Comparison of ENCODE assay signal across 8 mouse cellular contexts in the genomic region with DNA sequence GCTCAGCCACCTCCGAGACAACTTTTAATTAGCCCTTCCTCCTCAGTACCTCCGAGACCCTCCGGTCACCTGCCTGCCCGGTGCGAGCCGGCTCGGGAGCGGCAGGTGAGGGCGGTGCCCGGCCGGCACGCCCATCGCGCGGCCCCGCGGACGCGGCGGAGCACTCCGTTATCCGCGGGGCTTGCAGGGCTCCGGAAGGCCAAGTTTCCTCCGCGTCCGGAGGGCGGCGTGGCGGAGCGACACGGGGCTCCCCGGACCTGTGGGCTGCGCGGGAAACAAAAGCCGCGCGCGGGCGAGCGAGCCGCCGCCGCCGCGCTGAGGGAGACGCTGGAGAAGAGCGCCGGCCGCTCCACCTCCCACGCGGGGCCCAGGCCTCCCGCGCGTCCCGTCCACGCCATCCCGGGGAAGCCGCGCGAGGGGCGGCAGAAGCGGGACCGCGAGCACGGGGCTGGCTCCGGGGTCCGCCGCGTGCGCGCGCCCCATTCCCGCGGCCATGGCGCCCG. TPM values are rescaled to one million over a fixed set of nuclear protein-coding genes. Genes with fewer than 3 reads are reported as not detected.
DNase-seq lines count a peak whose midpoint lies in the region; ATAC-seq and TF ChIP-seq lines count a peak whose summit lies in the region.

No protein-coding gene starts in this region.

- H3K27me3 ChIP-seq in forebrain, embryonic 15.5 days: no peaks in the 10 kb centered on the region
- H3K27me3 ChIP-seq in hindbrain, embryonic 14.5 days (ENCODE audit: control insufficient read depth, insufficient read depth, low read length): no peaks in the 10 kb centered on the region
- no peaks in the 10 kb centered on the region for H3K27me3 ChIP-seq in limb, embryonic 12.5 days

- peak; percentile 24; the same call in 1 of the 2 replicates for TF ChIP-seq POLR2A in bone marrow, adult 2 months (IDR thresholded peaks at IDR 0.05; ENCODE audit: borderline replicate concordance, control insufficient read depth, low read depth, low read length)

- peaks cover 3% of the 10 kb centered on the region for H3K4me1 ChIP-seq in bone marrow, adult 2 months (ENCODE audit: control insufficient read depth, insufficient read depth, low read length)
- peaks cover 13% of the 10 kb centered on the region for H3K4me1 ChIP-seq in forebrain, embryonic 15.5 days
- H3K4me1 ChIP-seq in hindbrain, embryonic 14.5 days (replicated peaks; ENCODE audit: control insufficient read depth, insufficient read depth, low read length): no peaks in the 10 kb centered on the region; the same call in 1 of the 2 replicates
- peaks cover 12% of the 10 kb centered on the region; the same call in 1 of the 2 replicates for H3K4me1 ChIP-seq in limb, embryonic 12.5 days (replicated peaks)

- H3K9me3 ChIP-seq in forebrain, embryonic 15.5 days: no peaks in the 10 kb centered on the region
- H3K9me3 ChIP-seq in hindbrain, embryonic 14.5 days (ENCODE audit: control insufficient read depth, low read length): no peaks in the 10 kb centered on the region
- no peaks in the 10 kb centered on the region for H3K9me3 ChIP-seq in limb, embryonic 12.5 days

- 0 out of 2 replicates have a peak, but pooled peaks have one; percentile 42 for ATAC-seq in cerebellum, adult (ENCODE audit: insufficient number of reproducible peaks, low FRiP score, low TSS enrichment)
- peak; percentile 5 for ATAC-seq in forebrain, embryonic 15.5 days (replicated peaks)
- ATAC-seq in hindbrain, embryonic 14.5 days (ENCODE audit: low FRiP score): peak; percentile 64
- ATAC-seq in limb, embryonic 12.5 days (ENCODE audit: insufficient number of reproducible peaks, insufficient read depth, low FRiP score, low TSS enrichment, low read depth): peak; percentile 38

- no peak for TF ChIP-seq CTCF in bone marrow, adult 2 months (IDR thresholded peaks at IDR 0.05; ENCODE audit: control insufficient read depth, insufficient read depth, low read length)

- H3K36me3 ChIP-seq in forebrain, embryonic 15.5 days: no peaks in the 10 kb centered on the region
- H3K36me3 ChIP-seq in hindbrain, embryonic 14.5 days (replicated peaks; ENCODE audit: control insufficient read depth, insufficient read depth): no peaks in the 10 kb centered on the region
- no peaks in the 10 kb centered on the region; the same call in 1 of the 2 replicates for H3K36me3 ChIP-seq in limb, embryonic 12.5 days

- no peak for DNase-seq in cerebellum, adult 11 months
- DNase-seq in hindbrain, embryonic 14.5 days (ENCODE audit: low spot score): peak; percentile 52
- peak; percentile 68 for DNase-seq in mesoderm, embryonic 11.5 days (ENCODE audit: low read depth, low spot score)
- peak; percentile 60 to 63 for DNase-seq in spleen, adult 18-20 months

- H3K27ac ChIP-seq in bone marrow, adult 2 months (ENCODE audit: control insufficient read depth, insufficient read depth, low read depth, low read length, poor library complexity): peak overlapping the region; percentile 97
- H3K27ac ChIP-seq in forebrain, embryonic 15.5 days (replicated peaks): peak overlapping the region; percentile 90
- H3K27ac ChIP-seq in hindbrain, embryonic 14.5 days: peak overlapping the region; percentile 89
- H3K27ac ChIP-seq in limb, embryonic 12.5 days: peak overlapping the region; percentile 88

- H3K4me2 ChIP-seq in forebrain, embryonic 15.5 days (replicated peaks): peak overlapping the region; percentile 69
- peak overlapping the region; percentile 58 for H3K4me2 ChIP-seq in hindbrain, embryonic 14.5 days (replicated peaks)
- H3K4me2 ChIP-seq in limb, embryonic 12.5 days: peak overlapping the region; percentile 76

- under 1% methylated on average over 77 of the region's 77 CpGs for WGBS in bone marrow, adult 2 months
- WGBS in forebrain, embryonic 15.5 days: under 1% methylated on average over 69 of the region's 77 CpGs
- WGBS in hindbrain, embryonic 14.5 days: under 1% methylated on average over 62 of the region's 77 CpGs
- under 1% methylated on average over 64 of the region's 77 CpGs for WGBS in limb, embryonic 12.5 days

- H3K4me3 ChIP-seq in bone marrow, adult 2 months (replicated peaks; ENCODE audit: control insufficient read depth, low read depth, low read length): peak overlapping the region; percentile 74
- H3K4me3 ChIP-seq in forebrain, embryonic 15.5 days: peak overlapping the region; percentile 60
- peak overlapping the region; percentile 90 for H3K4me3 ChIP-seq in hindbrain, embryonic 14.5 days (replicated peaks; ENCODE audit: low read length)
- H3K4me3 ChIP-seq in limb, embryonic 12.5 days (replicated peaks): peak overlapping the region; percentile 85

- peak overlapping the region; percentile 74 for H3K9ac ChIP-seq in forebrain, embryonic 15.5 days (replicated peaks)
- peak overlapping the region; percentile 80 for H3K9ac ChIP-seq in hindbrain, embryonic 14.5 days
- peak overlapping the region; percentile 88 for H3K9ac ChIP-seq in limb, embryonic 12.5 days (replicated peaks)

RNA-seq across cellular contexts. Expression of a gene that starts 31.8 kb away (rescaled TPM):
- 29.4 and 48.6 TPM in 2 replicates for polyA plus RNA-seq in bone marrow, adult 2 months (2011; ENCODE audit: insufficient read depth, insufficient read length, low replicate concordance, missing spikeins)
- polyA plus RNA-seq in forebrain, embryonic 15.5 days (2015; fragmentation: Nextera tagmentation; extraction: Ambion mirVana): 32.8 and 34.6 TPM in 2 replicates
- 8.2 and 9.8 TPM in 2 replicates for polyA plus RNA-seq in hindbrain, embryonic 14.5 days (2014; fragmentation: Nextera tagmentation; extraction: Ambion mirVana)
- 36.2 and 42.4 TPM in 2 replicates for polyA plus RNA-seq in limb, embryonic 12.5 days (2016; fragmentation: Nextera tagmentation; extraction: Ambion mirVana)

RNA-seq across cellular contexts. Expression of a gene that starts 45.1 kb away (rescaled TPM):
- not detected in 2 replicates for polyA plus RNA-seq in bone marrow, adult 2 months (2011; ENCODE audit: insufficient read depth, insufficient read length, low replicate concordance, missing spikeins)
- polyA plus RNA-seq in forebrain, embryonic 15.5 days (2015; fragmentation: Nextera tagmentation; extraction: Ambion mirVana): not detected in 2 replicates
- not detected in 2 replicates for polyA plus RNA-seq in hindbrain, embryonic 14.5 days (2014; fragmentation: Nextera tagmentation; extraction: Ambion mirVana)
- not detected in 2 replicates for polyA plus RNA-seq in limb, embryonic 12.5 days (2016; fragmentation: Nextera tagmentation; extraction: Ambion mirVana)

Comparison
In these comparisons a context has a peak if more than half of its experiments do, and no peak if none do; other contexts are left out.
1. ATAC-seq: peak in every context shown above with its lines; median percentile 64 in hindbrain, embryonic 14.5 days; 42 in cerebellum, adult; 38 in limb, embryonic 12.5 days; 5 in forebrain, embryonic 15.5 days.